ENCODE assay signal across 8 mouse cellular contexts in genomic region chr4:149307596-149308490, GRCm38 (mm10). TPM values are rescaled to one million over a fixed set of nuclear protein-coding genes. Genes with fewer than 3 reads are reported as not detected.
DNase-seq lines count a peak whose midpoint lies in the region; ATAC-seq and TF ChIP-seq lines count a peak whose summit lies in the region.

TSS of gene Kif1b (minus strand) at chr4:149307693.

- intact Hi-C loops in heart, postnatal 36 days (cut with DNase I): loop anchor here (2.0 kb wide), 3 partner anchors 15 to 71 kb away; no protein-coding TSS in a partner anchor

- peak within 1 kb of the TSS; percentile 86 to 87 for H3K4me3 ChIP-seq in ES-E14 (ENCODE audit: insufficient read depth in 1 of 2, low read depth in 1 of 2, low read length in 2 of 2, poor library complexity in 1 of 2, severe bottlenecking in 1 of 2)
- H3K4me3 ChIP-seq in forebrain, embryonic 16.5 days (replicated peaks; ENCODE audit: low read length): peak within 1 kb of the TSS; percentile 96
- peak within 1 kb of the TSS; percentile 92 for H3K4me3 ChIP-seq in layer of hippocampus, adult 2 months
- peak within 1 kb of the TSS; percentile 96 for H3K4me3 ChIP-seq in lung, embryonic 14.5 days (ENCODE audit: low read depth, low read length)
- peak within 1 kb of the TSS; percentile 83 for H3K4me3 ChIP-seq in olfactory bulb, adult 2 months (ENCODE audit: insufficient read depth, low read depth, low read length)
- H3K4me3 ChIP-seq in thymus, adult 2 months (ENCODE audit: control insufficient read depth, insufficient read depth, low read length): peak within 1 kb of the TSS; percentile 76

- H3K9ac ChIP-seq in ES-E14 (ENCODE audit: insufficient read depth, low read depth, low read length, poor library complexity, severe bottlenecking): peak within 1 kb of the TSS; percentile 83
- peak within 1 kb of the TSS; percentile 92 for H3K9ac ChIP-seq in forebrain, embryonic 16.5 days (replicated peaks; ENCODE audit: low read depth, low read length)
- peak within 1 kb of the TSS; percentile 92 for H3K9ac ChIP-seq in lung, embryonic 14.5 days

- DNase-seq in ES-E14 (ENCODE audit: low read depth, low spot score): peak; percentile 97
- DNase-seq in cerebellum, adult 11-12 months: peak; percentile 97
- peak; percentile 100 for DNase-seq in heart, postnatal 36 days
- DNase-seq in layer of hippocampus, adult 2 months (ENCODE audit: low spot score in 2 of 2): peak; percentile 98 to 100
- peak; percentile 98 for DNase-seq in lung, embryonic 14.5 days
- peak; percentile 98 for DNase-seq in thymus, adult 2 months

- peak within 1 kb of the TSS; percentile 89 for H3K4me2 ChIP-seq in forebrain, embryonic 16.5 days (ENCODE audit: low read length)
- H3K4me2 ChIP-seq in lung, embryonic 14.5 days: peak within 1 kb of the TSS; percentile 84

- no peaks in the 10 kb centered on the region for H3K27me3 ChIP-seq in forebrain, embryonic 16.5 days (replicated peaks; ENCODE audit: control insufficient read depth, insufficient read depth, low read length)
- H3K27me3 ChIP-seq in lung, embryonic 14.5 days (ENCODE audit: insufficient read depth, low read length): no peaks in the 10 kb centered on the region
- H3K27me3 ChIP-seq in thymus, adult 2 months (ENCODE audit: control insufficient read depth, insufficient read depth, low read length): peaks cover 11% of the 10 kb centered on the region

- peaks cover 0 to 4% of the 10 kb centered on the region in 2 experiments; a peak in 1 of 4 replicates for H3K4me1 ChIP-seq in ES-E14 (ENCODE audit: control insufficient read depth in 2 of 2, insufficient read depth in 2 of 2, low read length in 2 of 2, poor library complexity in 1 of 2)
- H3K4me1 ChIP-seq in forebrain, embryonic 16.5 days (replicated peaks; ENCODE audit: control insufficient read depth, insufficient read depth, low read length): peaks cover 35% of the 10 kb centered on the region
- H3K4me1 ChIP-seq in lung, embryonic 14.5 days (ENCODE audit: insufficient read depth): peaks cover 8% of the 10 kb centered on the region; the same call in 1 of the 2 replicates
- peaks cover 5% of the 10 kb centered on the region; the same call in 1 of the 2 replicates for H3K4me1 ChIP-seq in olfactory bulb, adult 2 months (ENCODE audit: control insufficient read depth, insufficient read depth, low read length)
- H3K4me1 ChIP-seq in thymus, adult 2 months (replicated peaks; ENCODE audit: control insufficient read depth, insufficient read depth, low read length): peaks cover 17% of the 10 kb centered on the region

- ATAC-seq in forebrain, embryonic 16.5 days: peak; percentile 95
- ATAC-seq in lung, embryonic 14.5 days (ENCODE audit: insufficient read depth): peak; percentile 98

- H3K36me3 ChIP-seq in ES-E14 (ENCODE audit: control insufficient read depth, insufficient read depth, low read length, poor library complexity, severe bottlenecking): no peaks in the 10 kb centered on the region
- no peaks in the 10 kb centered on the region for H3K36me3 ChIP-seq in forebrain, embryonic 16.5 days (ENCODE audit: control insufficient read depth, insufficient read depth)
- H3K36me3 ChIP-seq in lung, embryonic 14.5 days (ENCODE audit: insufficient read depth): no peaks in the 10 kb centered on the region
- no peaks in the 10 kb centered on the region for H3K36me3 ChIP-seq in thymus, adult 2 months (ENCODE audit: control insufficient read depth, insufficient read depth, low read length)

- in situ Hi-C loops in ES-E14 (cut with MboI; ENCODE audit: low sequenced_read_pairs in 2 of 2, unreplicated experiment in 2 of 2): no loop called here

- peak; percentile 96 for TF ChIP-seq CTCF in layer of hippocampus, adult 2 months (conservative IDR thresholded peaks at IDR 0.05)
- peak; percentile 96 for TF ChIP-seq CTCF in lung, embryonic 14.5 days (IDR thresholded peaks at IDR 0.05; ENCODE audit: low read depth)
- TF ChIP-seq CTCF in olfactory bulb, adult 2 months (IDR thresholded peaks at IDR 0.05; ENCODE audit: insufficient read depth, low read depth, low read length): peak; percentile 97
- TF ChIP-seq CTCF in thymus, adult 2 months (IDR thresholded peaks at IDR 0.05; ENCODE audit: borderline replicate concordance, control insufficient read depth, extremely low read depth, insufficient read depth, low read length, poor library complexity): peak; percentile 98

- TF ChIP-seq POLR2A in olfactory bulb, adult 2 months (IDR thresholded peaks at IDR 0.05; ENCODE audit: insufficient read depth, low read depth, low read length): peak; percentile 95
- peak; percentile 68 for TF ChIP-seq POLR2A in thymus, adult 2 months (IDR thresholded peaks at IDR 0.05; ENCODE audit: control insufficient read depth, extremely low read depth, insufficient read depth, low read length, poor library complexity)

- no peak within 1 kb of the TSS for H3K27ac ChIP-seq in ES-E14 (ENCODE audit: insufficient read depth, low read depth, low read length, poor library complexity, severe bottlenecking)
- H3K27ac ChIP-seq in forebrain, embryonic 16.5 days (ENCODE audit: low read length): peak within 1 kb of the TSS; percentile 98
- H3K27ac ChIP-seq in layer of hippocampus, adult 2 months: peak within 1 kb of the TSS; percentile 99
- H3K27ac ChIP-seq in lung, embryonic 14.5 days (ENCODE audit: low read depth): peak within 1 kb of the TSS; percentile 91
- peak within 1 kb of the TSS; percentile 84 for H3K27ac ChIP-seq in olfactory bulb, adult 2 months (ENCODE audit: insufficient read depth, low read depth, low read length)
- no peak within 1 kb of the TSS for H3K27ac ChIP-seq in thymus, adult 2 months (ENCODE audit: control insufficient read depth, insufficient read depth, low read length)

- WGBS in forebrain, embryonic 16.5 days: 0% methylated on average over 79 of the region's 79 CpGs
- under 1% methylated on average over 79 of the region's 79 CpGs for WGBS in lung, embryonic 14.5 days
- WGBS in olfactory bulb, adult 2 months: under 1% methylated on average over 79 of the region's 79 CpGs
- WGBS in thymus, adult 2 months: 2% methylated on average over 79 of the region's 79 CpGs

- H3K9me3 ChIP-seq in ES-E14 (ENCODE audit: control insufficient read depth, insufficient read depth, low read depth, low read length): no peaks in the 10 kb centered on the region
- H3K9me3 ChIP-seq in forebrain, embryonic 16.5 days (ENCODE audit: control insufficient read depth, low read length): no peaks in the 10 kb centered on the region
- H3K9me3 ChIP-seq in lung, embryonic 14.5 days (ENCODE audit: low read depth, low read length): no peaks in the 10 kb centered on the region

TF ChIP-seq in ES-E14, 5 proteins besides CTCF, POLR2A, EP300 and RAD21:
- TF ChIP-seq ZNF384 (IDR thresholded peaks at IDR 0.05; ENCODE audit: low read depth, low read length) (no peak), MAFK (IDR thresholded peaks at IDR 0.05; ENCODE audit: insufficient read depth, low read depth, low read length) (no peak), HCFC1 (IDR thresholded peaks at IDR 0.05; ENCODE audit: borderline replicate concordance, insufficient read depth, low read length) (no peak), ZC3H11A (IDR thresholded peaks at IDR 0.05; ENCODE audit: borderline replicate concordance, low read depth, low read length) (no peak), CHD2 (IDR thresholded peaks at IDR 0.05; ENCODE audit: low read depth, low read length) (peak; percentile 89)

RNA-seq across cellular contexts. Expression of gene Kif1b, which starts in this region (rescaled TPM):
- 27.1 and 28.7 TPM in 2 replicates for total RNA-seq in ES-E14 (2012; rRNA removed)
- 125 and 131 TPM in 2 replicates for polyA plus RNA-seq in forebrain, embryonic 16.5 days (2015; fragmentation: Nextera tagmentation; extraction: Ambion mirVana)
- 100 to 1,000 TPM; 148 to 157 TPM for total RNA-seq in heart, postnatal 36 days (2021)
- total RNA-seq in layer of hippocampus, adult 2 months (2021): 100 to 1,000 TPM; 403 to 414 TPM
- 38.9 and 39.7 TPM in 2 replicates for polyA plus RNA-seq in lung, embryonic 14.5 days (2014; fragmentation: Nextera tagmentation; extraction: Ambion mirVana)
- polyA plus RNA-seq in olfactory bulb, adult 2 months (2012; ENCODE audit: insufficient read depth, insufficient read length, low replicate concordance, missing spikeins): 79.8 and 484 TPM in 2 replicates
- polyA plus RNA-seq in thymus, adult 2 months (2012; rRNA removed): 21.5 and 23.9 TPM in 2 replicates

Comparison
In these comparisons a context has a peak if more than half of its experiments do, and no peak if none do; other contexts are left out.
1. H3K27ac ChIP-seq: peak in forebrain, embryonic 16.5 days (single experiment), layer of hippocampus, adult 2 months (single experiment), lung, embryonic 14.5 days (single experiment) and olfactory bulb, adult 2 months (single experiment); none in ES-E14 (single experiment) and thymus, adult 2 months (single experiment).
2. Peak in every context shown above with its lines, with median percentiles within 50 percentile points of each other: DNase-seq, H3K4me3 ChIP-seq, H3K9ac ChIP-seq and CTCF ChIP-seq.